Mouse (Mus musculus): ENCODE data around the gene Por. TPM values are rescaled to one million over a fixed set of nuclear protein-coding genes. Genes with fewer than 3 reads are reported as not detected.

Por gene
- total and polyA plus RNA-seq, 3 experiments: 63.0 to 93.6 (median 77.4) TPM

DNA sequence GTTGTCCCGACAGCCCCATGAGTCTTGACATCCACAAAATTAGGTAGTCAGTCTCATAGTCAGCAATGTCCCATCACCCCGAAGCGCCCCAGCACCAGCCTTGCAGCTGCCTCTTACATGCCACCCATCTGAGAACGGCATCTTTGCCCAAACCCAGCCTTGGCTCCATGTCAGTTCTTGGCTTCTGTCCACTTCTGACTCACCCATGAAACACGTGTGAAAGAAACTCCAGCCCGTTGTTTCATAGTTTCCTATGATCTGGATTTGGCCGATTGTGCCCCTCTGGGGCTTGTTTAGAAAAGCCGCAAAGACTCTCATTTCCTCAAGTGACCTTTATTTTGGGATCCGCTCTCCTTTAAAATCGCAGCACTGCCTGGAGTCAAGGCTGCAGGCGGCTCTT is 52.3 kb downstream of the Por start:
- Histone ChIP-seq H3K36me3 (ENCODE audit: control insufficient read depth, insufficient read depth, low read length) (peaks cover 2% of the 10 kb centered on the region), H3K27ac (peak overlapping the region; percentile 52), H3K79me2 (replicated peaks; ENCODE audit: control insufficient read depth, insufficient read depth, low read length) (no peaks in the 10 kb centered on the region), H3K9ac (ENCODE audit: low read depth, low read length) (no peak overlapping the region), H3K4me3 (no peak overlapping the region; the same call in 1 of the 2 replicates), H3K27me3 (ENCODE audit: control insufficient read depth, insufficient read depth, low read length) (no peaks in the 10 kb centered on the region), H3K4me1 (ENCODE audit: control insufficient read depth, insufficient read depth, low read length) (peaks cover 17% of the 10 kb centered on the region)
- 19% methylated on average over 11 of the region's 11 CpGs for WGBS
- intact Hi-C loops (cut with DNase I): loop anchor here (1.0 to 5.0 kb wide), 2 partner anchors 15 to 35 kb away; no protein-coding TSS in a partner anchor
- DNase-seq: peak; percentile 67 to 75
- no peak for TF ChIP-seq EP300 (IDR thresholded peaks at IDR 0.05; ENCODE audit: insufficient read depth, low read depth, low read length)
- TF ChIP-seq CTCF (IDR thresholded peaks at IDR 0.05): no peak
- TF ChIP-seq POLR2A (IDR thresholded peaks at IDR 0.05; ENCODE audit: insufficient read depth, low read depth, low read length): no peak

DNA sequence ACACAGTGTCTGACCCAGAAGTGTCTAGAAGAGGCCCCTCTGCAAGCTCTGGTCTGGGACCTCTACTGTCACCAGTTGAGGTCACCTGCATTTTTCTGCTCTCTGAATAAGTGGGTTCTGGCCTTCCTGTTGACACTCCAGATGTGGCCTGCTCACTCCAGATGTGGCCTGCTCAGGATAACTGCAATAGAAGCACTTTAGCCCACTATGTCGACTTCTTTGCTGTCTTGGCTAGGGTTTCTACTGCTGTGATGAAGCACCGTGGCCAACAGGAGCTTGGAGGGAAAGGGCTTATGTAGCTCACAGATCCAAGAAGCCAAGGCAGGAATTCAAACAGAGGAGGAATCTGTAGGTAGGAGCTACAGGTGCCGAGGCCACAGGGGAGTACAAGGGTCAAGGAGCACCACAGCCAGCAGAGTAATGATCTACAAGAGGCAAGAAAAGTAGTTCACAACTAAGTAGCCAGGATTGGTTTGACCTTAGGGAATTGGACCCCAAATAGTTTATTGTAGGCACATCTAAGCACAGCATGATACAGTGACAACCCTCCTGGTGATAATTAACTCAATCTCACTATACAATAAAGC is 53.4 kb downstream of the Por start:
- no peak for TF ChIP-seq CTCF (IDR thresholded peaks at IDR 0.05)
- no peak for TF ChIP-seq EP300 (IDR thresholded peaks at IDR 0.05; ENCODE audit: insufficient read depth, low read depth, low read length)
- TF ChIP-seq POLR2A (IDR thresholded peaks at IDR 0.05; ENCODE audit: insufficient read depth, low read depth, low read length): no peak
- Histone ChIP-seq H3K4me3 (no peak overlapping the region), H3K4me1 (ENCODE audit: control insufficient read depth, insufficient read depth, low read length) (peaks cover 20% of the 10 kb centered on the region), H3K27me3 (ENCODE audit: control insufficient read depth, insufficient read depth, low read length) (no peaks in the 10 kb centered on the region), H3K9ac (ENCODE audit: low read depth, low read length) (no peak overlapping the region), H3K36me3 (ENCODE audit: control insufficient read depth, insufficient read depth, low read length) (peaks cover 2% of the 10 kb centered on the region), H3K27ac (no peak overlapping the region), H3K79me2 (replicated peaks; ENCODE audit: control insufficient read depth, insufficient read depth, low read length) (no peaks in the 10 kb centered on the region)
- 70% methylated on average over 3 of the region's 3 CpGs for whole genome bisulfite sequencing
- intact Hi-C loops (cut with DNase I): loop anchor here (5.0 kb wide), 1 partner anchor 36 kb away; no protein-coding TSS in a partner anchor
- DNase-seq: no peak

DNA sequence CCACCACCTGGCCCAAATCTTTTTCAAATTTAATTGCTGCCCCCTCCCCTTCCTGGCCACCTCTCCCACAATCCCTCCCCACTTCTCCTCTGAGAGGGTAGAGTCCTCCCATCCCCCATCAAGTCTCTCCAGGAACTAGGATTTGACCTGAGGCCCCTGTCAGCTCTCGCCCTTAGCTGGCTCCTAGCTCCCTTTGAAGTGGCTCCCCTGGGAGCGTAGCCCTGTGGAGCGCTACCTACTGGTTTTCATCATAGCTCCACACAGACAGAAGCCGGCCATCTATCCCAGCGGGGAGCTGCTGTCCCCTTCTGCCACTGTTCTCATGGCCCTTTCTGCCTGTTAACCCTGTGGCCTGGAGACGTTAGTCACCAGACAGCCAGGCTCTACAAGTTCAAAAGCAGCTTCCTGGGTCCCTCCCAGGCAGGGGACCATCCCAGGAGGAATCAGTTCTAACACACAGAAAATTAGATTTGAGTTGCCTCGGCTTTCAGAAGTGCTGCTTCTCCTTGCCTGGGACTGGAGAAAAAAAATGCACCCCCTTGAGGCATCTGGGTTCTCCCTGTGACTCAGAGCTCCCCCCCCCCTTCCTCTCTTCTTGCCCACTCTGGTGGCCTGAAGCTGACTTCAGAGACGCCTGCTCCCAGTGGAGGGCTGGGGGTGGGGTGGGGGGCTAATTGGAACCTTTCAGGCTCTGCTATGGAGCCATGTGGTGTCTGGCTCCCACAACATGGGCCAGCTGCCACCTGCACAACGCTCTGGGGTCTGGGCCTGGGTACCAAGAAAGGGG is 54.9 kb downstream of the Por start:
- TF ChIP-seq POLR2A (IDR thresholded peaks at IDR 0.05; ENCODE audit: insufficient read depth, low read depth, low read length): no peak
- TF ChIP-seq CTCF (IDR thresholded peaks at IDR 0.05): no peak
- TF ChIP-seq EP300 (IDR thresholded peaks at IDR 0.05; ENCODE audit: insufficient read depth, low read depth, low read length): no peak
- peaks cover 20% of the 10 kb centered on the region for H3K4me1 ChIP-seq (ENCODE audit: control insufficient read depth, insufficient read depth, low read length)

DNA sequence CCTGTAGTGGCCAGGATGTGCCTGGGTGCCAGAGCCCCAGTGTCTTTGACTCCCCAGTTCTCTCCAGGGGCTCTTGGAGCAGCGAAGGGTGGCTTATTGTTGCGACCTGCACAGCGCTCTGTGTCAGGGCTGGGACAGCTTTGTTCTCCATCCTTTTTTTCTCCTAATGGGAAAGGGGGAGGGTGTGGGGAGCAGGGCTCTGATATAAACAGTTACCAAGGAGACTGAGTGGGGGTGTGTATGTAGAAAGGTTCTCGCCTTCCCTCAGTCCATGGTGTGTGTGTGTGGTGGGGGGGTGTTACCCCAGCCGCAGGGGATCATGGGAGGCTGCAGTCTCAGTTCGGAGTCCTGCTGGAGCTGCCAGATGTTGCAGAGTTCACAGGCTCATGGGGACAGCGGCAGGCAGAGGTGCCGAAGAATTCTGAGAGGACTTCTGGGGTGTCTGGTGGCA is 55.6 kb downstream of the Por start:
- peak overlapping the region; percentile 44 for H3K27ac ChIP-seq
- 50% methylated on average over 8 of the region's 8 CpGs for WGBS

More for the DNA sequence above, 54.9 kb downstream of the Por start:
- H3K79me2 ChIP-seq (replicated peaks; ENCODE audit: control insufficient read depth, insufficient read depth, low read length): no peaks in the 10 kb centered on the region
- H3K27me3 ChIP-seq (ENCODE audit: control insufficient read depth, insufficient read depth, low read length): no peaks in the 10 kb centered on the region
- no peak overlapping the region for H3K4me3 ChIP-seq
- intact Hi-C loops (cut with DNase I): loop anchor here (5.0 kb wide), 1 partner anchor 37 kb away; no protein-coding TSS in a partner anchor
- H3K9ac ChIP-seq (ENCODE audit: low read depth, low read length): no peak overlapping the region
- H3K36me3 ChIP-seq (ENCODE audit: control insufficient read depth, insufficient read depth, low read length): peaks cover 2% of the 10 kb centered on the region
- WGBS: 60% methylated on average over 9 of the region's 9 CpGs
- no peak for DNase-seq
- H3K27ac ChIP-seq: peak overlapping the region; percentile 31

DNA sequence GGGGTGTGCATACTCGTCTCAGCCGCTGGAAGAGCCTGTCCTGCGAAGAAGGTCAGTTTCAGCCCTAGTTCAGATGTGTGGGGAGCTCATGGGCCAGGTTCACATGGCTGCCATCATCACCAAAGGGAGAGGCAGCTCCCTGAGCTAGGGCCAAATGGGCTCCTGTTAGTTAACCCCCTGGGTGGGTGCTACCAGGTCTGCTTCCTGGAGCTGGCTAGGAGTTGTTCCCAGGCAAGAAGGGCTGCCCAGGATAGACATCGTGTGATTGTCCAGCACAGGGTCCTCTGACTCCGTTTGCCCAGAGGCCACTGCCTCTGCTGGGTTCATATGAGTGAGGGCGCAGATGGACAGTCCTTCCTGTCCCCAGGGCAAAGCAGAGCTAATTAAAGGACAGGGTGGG is 56.2 kb downstream of the Por start:
- Histone ChIP-seq H3K9ac (ENCODE audit: low read depth, low read length) (no peak overlapping the region), H3K4me1 (ENCODE audit: control insufficient read depth, insufficient read depth, low read length) (peaks cover 20% of the 10 kb centered on the region), H3K4me3 (no peak overlapping the region), H3K27ac (peak overlapping the region; percentile 44), H3K27me3 (ENCODE audit: control insufficient read depth, insufficient read depth, low read length) (no peaks in the 10 kb centered on the region), H3K36me3 (ENCODE audit: control insufficient read depth, insufficient read depth, low read length) (peaks cover 2% of the 10 kb centered on the region), H3K79me2 (replicated peaks; ENCODE audit: control insufficient read depth, insufficient read depth, low read length) (no peaks in the 10 kb centered on the region)
- WGBS: 71% methylated on average over 6 of the region's 6 CpGs
- peak in 1 of 2 experiments; percentile 22 for DNase-seq
- TF ChIP-seq CTCF (IDR thresholded peaks at IDR 0.05) (no peak), EP300 (IDR thresholded peaks at IDR 0.05; ENCODE audit: insufficient read depth, low read depth, low read length) (no peak), POLR2A (IDR thresholded peaks at IDR 0.05; ENCODE audit: insufficient read depth, low read depth, low read length) (no peak)
- intact Hi-C loops (cut with DNase I): no loop called here

More for the DNA sequence above, 55.6 kb downstream of the Por start:
- intact Hi-C loops (cut with DNase I): no loop called here
- peak; percentile 64 to 71 for DNase-seq
- Histone ChIP-seq H3K27me3 (ENCODE audit: control insufficient read depth, insufficient read depth, low read length) (no peaks in the 10 kb centered on the region), H3K4me1 (ENCODE audit: control insufficient read depth, insufficient read depth, low read length) (peaks cover 20% of the 10 kb centered on the region), H3K79me2 (replicated peaks; ENCODE audit: control insufficient read depth, insufficient read depth, low read length) (no peaks in the 10 kb centered on the region), H3K36me3 (ENCODE audit: control insufficient read depth, insufficient read depth, low read length) (peaks cover 2% of the 10 kb centered on the region), H3K4me3 (no peak overlapping the region), H3K9ac (ENCODE audit: low read depth, low read length) (no peak overlapping the region)
- TF ChIP-seq EP300 (IDR thresholded peaks at IDR 0.05; ENCODE audit: insufficient read depth, low read depth, low read length): 0 out of 2 replicates have a peak, but pooled peaks have one; percentile 6
- TF ChIP-seq POLR2A (IDR thresholded peaks at IDR 0.05; ENCODE audit: insufficient read depth, low read depth, low read length): no peak
- no peak for TF ChIP-seq CTCF (IDR thresholded peaks at IDR 0.05)
